Mouse (Mus musculus) cerebellum, adult 9-11 months (tissue): ENCODE measurements around the gene Camta1.
"Not testable (repeated sequence)": the region's sequence is repeated elsewhere in the genome, so short reads cannot be mapped to it uniquely, and the experiment has no call there.

Source experiments
- DNase-seq: peaks from one replicate; pipeline ENCODE4 v3.0.0; 2022

The Camta1 gene

DNA sequence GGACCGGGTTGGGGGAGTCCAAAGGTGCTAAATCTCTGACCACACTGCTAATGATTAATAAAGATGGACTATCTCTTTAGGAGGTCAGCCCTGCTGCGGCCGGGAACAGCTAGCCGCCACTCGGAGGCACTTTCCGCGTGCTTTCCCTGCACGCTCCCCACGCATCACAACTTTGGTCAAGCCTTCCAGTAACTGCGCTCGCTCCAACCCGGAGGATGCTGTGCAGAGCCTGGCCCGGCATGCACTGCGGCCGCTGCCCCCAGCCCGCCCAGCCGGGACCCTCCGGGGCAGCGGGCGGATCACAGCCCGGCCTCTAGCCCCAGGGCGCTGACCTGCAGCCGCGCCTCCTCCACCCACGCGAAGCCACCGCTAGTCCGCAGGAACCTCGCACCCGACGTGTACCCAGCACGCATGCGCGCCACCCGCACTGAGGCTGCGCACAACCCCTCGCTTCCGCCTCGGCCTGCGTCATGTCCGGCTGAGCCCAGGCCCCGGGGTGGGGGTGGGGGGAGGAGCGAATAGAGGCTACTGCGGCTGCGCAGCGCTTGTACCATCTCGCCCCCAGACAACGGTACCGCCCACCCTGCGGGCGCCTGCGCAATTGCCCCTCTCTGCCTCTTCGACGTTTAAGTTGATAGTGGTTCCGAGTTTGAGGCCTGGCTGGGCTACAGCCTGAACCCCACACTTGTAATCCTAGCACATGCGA lies 952.1 kb downstream of the Camta1 start:
- peak; percentile 99 for DNase-seq

DNA sequence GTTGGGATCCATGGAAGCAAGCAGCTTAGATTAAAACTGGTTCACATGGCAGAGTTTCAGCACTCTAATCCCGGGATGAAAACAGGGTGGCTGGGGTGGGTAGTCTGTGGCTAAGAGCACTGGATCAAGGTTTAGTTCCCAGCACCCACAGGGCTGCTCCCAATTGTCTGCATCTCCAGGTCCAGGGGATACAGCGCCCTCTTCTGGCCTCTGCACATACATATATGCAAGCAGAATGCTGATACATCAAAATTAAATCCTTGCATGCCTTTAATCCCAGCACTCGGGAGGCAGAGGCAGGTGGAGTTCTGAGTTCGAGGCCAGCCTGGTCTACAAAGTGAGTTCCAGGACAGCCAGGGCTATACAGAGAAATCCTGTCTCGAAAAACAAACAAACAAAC lies 953.2 kb downstream of the Camta1 start:
- DNase-seq = peak; percentile 57

DNA sequence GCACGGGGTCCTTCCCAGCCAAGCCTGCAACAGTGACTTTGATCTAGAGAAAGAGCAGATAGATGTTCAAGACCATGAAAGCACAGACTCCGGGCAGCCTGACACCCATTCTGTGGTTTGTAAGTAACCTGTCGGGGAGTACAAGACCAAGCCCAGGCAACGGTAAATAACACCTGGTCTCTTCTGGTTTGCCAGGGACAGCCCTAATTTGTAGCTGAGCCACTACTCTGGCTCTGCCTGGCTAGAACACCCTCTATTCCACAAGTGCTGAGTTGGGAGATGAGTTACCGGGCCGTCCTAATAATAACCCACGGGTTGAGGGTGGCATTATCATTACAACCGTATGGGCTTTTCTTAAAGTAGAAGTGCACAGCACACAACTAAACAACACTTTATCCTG lies 954.6 kb downstream of the Camta1 start:
- no peak for DNase-seq

DNA sequence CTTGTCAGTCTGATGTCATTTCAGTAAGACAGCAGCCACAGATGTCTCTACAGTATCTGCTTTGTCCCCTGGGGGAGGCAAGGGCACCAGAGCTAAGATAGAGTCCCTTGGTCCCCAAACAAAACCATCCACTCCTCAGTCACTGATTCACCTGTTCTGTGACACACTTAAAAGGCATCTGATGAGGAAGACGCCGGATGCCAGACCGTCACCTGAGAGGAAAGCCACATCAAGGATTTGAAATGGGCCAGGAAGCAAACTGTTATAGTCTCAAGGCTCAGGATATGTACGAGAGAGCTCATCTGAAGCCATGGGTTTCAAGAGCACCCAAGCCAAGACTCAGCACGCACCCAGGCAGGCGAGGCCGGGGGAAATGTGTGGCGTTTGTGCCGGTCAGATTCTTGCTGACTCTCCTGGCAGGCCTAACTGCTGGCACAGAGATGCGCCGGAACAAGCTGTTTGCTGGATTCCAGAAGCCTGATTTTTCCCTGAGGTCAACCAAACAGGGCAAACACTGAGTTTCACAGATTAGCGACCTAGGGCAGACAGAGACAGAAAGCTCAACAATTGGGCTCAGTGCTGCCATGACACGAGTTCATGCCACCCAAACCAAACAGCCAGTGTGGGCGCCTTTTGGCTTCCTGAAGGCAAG lies 958.5 kb downstream of the Camta1 start:
- no peak for DNase-seq

DNA sequence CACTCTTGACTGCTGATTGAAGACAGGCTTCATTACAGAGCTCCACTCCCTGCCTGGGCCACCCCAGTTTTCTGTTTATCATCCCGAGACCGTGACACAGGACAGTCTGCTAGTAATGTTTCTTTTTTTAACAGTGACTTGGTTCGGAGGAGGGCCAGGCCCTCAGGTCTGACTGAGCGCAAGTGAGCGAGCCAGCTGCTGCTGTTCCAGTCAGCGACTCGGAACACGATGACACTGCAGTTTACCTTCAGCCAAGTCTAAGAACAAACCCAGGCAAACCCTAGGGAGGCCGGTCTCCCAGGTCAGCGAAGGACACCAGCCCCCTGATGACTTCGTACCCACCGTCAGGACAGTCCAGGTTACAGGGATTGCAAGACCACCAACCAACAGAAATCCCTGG lies 959.6 kb downstream of the Camta1 start:
- no peak for DNase-seq

DNA sequence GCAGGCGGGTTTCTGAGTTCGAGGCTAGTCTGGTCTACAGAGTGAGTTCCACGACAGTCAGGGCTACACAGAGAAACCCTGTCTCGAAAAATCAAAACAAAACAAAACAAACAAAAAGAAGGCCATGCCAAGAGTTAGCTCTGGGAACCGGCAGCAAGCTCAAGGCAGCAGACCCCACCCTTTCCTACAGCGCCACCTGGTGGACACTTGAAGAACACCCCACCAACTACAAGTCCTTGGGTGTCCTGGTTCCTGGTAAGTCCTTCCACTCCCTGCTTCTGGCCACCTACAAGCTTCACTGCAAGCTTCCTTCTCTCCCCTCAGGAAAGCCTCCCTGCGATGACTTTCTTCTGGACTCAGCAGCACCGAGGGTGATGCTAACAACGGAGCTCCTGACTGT lies 960.0 kb downstream of the Camta1 start:
- peak; percentile 65 for DNase-seq

DNA sequence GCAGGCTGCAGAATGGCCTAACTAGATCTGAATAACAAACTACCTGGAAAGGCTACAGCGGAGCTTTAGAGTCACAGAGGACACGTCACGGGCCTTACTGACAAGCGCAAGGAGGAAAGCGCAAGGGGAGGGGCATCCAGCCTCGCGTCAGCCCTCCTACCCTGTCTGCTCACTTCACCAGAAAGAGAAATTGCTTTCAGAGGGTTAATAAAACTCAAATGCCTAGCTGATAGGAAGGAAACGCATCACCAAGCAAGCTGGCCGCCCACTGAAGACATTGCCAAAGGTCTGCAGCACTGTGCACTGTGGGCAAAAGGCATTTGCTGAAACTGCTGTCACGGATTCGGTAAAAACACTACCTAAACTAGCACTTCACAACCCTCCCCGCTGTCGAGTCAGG lies 961.2 kb downstream of the Camta1 start:
- no peak for DNase-seq

DNA sequence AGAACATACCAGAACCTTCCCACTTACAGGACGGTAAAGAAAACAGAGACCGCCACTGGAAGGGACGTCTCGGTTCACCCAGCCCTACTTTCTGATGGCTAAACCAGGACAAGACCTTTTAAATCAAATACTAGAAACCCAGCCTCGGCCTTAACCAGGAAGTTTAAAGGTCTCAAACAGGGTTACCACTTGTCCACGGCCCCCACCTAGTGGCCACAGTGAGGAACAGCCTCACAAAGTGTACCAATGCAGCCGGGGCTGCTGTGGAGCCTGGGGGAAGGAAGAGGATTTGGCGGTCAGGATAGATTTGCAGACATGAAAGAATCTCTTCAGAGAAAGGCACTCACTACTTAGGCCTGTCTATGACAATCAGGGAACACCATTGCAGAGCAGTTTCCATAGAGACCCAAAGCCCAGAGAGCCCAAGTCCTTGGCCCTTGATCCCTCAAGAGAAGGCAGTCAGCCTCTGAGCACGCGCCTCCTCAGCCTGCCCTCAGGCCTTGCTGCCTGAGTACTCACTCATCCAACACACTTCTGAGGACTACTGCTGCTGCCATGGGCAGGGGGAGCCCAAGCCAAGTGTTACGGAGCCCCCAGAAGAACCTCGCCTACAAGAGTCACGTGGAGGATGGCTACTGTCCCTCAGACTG lies 962.8 kb downstream of the Camta1 start:
- no peak for DNase-seq

DNA sequence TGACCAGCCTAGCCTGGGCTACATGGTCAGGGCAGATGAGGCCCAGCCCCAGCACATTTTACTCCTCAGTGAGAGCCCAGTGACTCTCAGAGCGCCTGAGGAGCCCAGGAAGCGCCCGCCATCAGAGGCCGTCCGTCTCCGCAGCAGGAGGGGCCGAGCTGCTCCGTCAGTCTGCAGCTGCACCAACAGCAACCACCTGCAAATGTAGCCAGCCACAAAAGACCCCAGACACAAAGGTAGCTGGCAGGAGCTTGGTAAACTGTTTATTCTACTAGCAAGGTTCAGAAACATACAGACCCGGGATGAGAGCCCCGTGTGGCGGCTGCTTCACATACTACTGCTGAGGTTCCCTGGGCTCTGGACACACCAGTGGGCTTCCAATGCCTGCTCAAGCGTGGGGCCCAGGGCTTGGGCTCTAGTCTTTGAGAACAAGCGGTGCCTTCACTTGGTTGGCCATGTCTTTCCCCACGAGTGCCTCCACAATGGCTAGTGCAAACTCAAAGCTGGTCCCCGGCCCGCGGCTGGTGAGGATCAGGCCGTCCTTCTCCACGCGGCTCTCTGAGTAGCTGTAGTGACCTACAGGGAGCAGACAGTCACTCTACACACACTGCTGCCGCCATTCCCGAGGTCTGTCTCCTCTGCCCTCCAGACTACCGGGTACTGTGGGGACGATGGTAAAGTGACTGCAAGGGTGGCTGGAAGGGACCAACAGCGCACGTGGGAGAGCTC lies 964.6 kb downstream of the Camta1 start:
- no peak for DNase-seq

DNA sequence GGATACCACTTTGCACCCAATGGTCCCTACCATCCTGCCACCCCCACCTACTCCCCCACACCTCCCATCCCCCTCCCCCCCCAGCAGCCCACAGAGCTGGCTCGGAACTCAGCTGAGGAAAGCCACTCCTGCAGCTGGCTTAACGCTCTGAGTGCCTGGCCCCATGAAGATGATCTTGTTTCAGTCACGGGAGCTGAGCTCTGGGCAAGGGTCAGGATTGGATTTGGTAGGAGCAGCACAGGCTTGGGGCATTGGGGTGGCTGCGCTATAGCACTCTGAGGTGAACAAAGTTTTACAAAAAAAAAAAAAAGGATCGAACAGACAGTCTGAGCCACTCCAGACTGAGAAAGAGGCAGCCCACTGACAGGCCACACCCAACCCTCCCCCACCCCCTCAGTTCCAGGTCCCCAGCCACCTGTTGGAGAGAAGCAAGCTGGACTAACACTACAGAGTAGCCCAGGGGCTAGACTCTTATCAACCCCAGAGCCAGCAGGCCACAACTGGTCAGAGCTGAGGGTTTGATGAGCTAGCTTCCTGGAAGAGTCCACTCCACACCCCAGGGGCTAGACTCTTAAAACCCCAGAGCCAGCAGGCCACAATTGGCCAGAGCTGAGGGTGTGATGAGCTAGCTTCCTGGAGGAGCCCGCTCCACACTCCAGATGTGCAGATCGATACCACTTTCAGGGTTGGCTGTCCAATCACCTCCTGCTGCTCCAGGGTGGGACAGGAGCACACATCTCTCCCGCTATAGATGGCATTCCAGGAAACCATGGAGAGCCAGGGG lies 966.8 kb downstream of the Camta1 start:
- no peak for DNase-seq

DNA sequence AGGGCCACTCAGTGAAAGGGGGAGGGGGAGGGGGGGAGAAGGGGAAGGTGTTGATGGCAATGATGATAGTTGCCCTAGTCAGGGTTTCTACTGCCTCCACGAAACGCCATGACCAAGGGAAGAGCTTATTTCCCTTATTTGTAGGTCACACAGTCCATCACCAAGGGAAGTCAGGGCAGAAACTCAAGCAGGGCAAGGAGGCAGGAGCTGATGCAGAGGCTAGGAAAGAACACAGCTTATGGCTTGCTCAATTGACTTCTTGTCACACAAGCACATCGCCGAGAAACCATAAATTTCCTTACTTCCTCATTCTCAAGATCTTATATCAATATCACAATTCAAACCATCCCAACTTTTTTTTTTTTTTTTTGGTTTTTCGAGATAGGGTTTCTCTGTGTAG lies 970.4 kb downstream of the Camta1 start:
- DNase-seq = no peak

DNA sequence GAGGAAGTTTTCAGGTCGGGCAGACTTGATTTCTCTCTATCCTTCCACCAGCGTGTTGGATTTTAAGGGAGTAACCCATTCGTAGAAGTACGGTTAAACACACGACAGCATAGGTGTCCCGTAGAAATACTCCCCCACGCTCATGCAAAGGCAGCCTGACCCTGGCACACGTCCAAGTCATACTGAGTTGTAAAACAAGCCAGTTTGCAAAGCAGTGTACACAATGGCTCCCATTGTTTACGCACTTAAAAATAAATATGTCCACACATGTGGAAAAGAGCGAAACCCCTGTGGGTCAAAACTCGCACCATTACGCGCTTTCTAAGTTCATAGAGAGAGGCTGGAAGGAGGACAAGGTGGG lies 971.7 kb downstream of the Camta1 start:
- DNase-seq = no peak

DNA sequence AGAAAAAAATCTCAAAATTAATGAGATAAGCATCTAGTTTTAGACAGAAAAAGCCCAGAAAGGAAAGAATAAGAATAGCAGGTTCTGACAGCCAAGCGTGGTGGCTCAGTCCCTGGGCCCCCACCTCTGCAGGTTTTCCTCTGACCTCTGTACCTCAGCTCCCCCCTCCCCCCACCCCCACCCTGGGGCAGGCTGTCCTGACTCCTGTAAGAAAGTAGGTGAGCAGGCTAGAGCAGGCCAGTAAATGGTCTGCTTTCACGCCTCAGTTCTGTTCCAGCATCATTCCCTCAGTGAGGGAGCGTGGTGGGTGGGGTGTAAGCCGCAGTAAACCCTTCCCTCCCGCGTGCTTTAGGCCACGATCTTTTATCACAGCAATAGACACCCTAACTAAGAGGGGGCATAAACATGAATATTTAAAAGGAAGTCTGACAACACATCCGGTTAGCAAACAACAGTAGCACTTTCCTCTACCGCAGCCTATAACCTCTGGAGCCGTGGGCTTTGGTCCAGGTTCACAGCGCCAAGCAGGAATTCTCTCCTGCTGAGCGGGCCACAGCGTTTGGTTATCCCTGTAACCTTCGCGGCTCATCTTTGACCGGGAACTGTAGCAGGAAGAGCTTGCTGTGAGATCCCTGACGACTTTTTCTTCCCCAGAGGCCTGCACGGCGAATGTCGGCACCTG lies 972.3 kb downstream of the Camta1 start:
- DNase-seq = no peak

DNA sequence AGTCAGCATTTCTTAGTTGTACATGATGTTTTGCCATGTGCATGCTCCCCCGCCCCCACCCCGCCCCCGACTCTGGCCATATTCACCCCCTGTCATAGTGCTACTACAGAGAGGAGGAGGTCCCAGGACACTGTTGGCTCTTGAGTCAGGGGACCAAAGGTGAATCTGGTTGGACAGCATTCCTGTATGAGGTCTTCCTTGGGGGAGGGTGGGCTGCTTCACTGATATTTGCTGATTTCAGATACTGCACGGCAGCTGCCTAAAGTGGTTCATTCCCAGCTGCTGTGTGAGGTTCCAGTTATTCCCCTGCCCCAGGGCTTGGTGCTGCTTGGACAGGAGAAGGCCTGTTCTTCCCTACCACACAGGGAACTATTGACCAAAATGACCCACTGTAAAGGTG lies 973.2 kb downstream of the Camta1 start:
- no peak for DNase-seq

DNA sequence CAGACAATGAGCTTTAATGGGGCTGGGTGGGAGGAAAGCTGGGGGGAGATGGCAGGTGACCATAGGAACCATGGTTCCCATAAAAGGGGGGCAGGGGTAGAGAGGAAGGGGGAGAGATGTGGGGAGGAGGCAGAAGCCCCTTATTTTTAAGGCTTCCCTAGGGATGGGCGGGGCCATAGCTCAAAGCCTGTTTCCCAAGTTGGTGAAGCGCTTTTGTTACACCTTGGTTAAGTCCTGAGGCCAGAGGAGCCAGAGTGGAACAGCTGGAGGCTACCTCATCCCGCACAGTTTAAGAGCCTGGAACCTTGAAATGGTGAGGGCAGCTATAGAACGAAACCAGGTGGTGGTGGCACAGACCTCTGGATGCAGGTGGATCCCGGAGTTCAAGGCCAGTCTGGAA lies 973.8 kb downstream of the Camta1 start:
- DNase-seq = no peak

DNA sequence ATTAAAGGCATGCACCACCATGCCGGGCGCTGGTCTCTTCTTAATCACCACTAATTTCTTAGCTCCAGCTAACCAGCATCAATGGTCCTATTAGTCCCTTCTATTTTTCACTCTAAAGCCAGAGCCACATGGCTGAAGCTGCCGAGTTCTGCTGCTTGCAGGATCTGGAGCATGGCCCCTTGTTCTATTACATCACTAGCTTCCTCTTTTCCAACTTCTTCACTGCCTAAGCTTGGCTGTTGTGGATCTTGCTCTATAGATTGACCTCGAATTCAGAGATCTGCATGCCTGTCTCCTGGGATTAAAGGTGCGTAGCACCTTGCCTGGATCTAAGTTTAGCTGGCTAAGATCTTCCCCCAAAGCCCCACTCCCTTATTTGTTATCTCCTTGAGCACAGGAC lies 979.0 kb downstream of the Camta1 start:
- DNase-seq = no peak

DNA sequence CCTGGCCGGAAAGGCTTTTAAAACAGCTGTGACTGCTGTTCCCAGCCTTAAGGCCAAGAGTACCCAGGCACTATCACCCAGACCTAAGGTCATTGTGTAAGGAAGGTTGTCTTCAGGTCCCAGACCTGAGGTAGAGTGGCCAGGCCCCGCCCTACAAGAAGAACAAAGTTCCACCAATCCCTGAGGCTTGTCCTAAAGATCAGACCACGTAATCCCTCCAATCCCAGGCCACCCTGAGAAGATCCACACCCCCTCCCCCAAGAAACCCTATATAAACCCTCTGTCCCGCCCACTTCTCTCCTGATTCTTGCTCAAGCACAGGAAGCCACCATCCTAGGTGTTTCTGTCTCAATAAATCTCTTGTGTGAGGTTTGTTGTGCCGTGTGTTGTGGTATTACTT lies 981.3 kb downstream of the Camta1 start:
- DNase-seq = no peak

DNA sequence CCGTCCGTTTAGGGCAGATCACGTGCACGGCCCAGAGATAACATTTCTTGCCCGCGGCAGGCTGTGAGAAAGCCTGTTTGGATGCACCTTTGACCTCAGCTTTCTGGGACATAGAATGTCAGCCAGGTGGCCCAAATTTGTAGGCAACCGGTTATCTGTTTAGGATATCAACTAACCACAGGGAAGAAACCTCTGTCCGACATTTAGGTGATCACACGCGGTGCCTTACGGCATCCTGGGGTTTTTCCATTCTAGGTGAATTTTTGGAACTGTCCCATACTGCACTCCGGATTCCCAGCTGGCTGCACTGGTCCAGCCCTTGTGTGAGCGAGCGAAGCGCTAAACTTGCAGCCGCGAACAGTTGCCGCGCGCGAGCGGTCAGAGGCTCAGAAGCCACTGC lies 982.0 kb downstream of the Camta1 start:
- DNase-seq = no peak

DNA sequence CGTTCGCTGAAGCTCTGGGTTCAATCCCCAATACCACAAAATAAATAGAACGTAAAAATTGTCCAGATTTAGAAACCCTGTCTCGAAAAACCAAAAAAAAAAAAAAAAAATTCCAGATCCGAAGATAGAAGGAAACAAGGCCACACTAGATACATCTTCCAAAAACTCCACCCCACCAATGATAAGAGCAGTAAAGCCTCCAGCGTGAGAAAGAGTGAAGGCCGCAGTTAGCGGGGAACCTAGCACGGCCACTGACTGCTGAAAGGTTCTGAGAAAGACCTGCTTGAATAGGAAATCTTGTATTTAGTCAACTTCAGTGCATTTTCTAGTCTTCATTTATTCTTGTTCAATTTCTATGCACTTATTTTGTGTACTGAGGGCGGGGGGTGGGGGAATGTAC lies 986.3 kb downstream of the Camta1 start:
- DNase-seq = no peak

DNA sequence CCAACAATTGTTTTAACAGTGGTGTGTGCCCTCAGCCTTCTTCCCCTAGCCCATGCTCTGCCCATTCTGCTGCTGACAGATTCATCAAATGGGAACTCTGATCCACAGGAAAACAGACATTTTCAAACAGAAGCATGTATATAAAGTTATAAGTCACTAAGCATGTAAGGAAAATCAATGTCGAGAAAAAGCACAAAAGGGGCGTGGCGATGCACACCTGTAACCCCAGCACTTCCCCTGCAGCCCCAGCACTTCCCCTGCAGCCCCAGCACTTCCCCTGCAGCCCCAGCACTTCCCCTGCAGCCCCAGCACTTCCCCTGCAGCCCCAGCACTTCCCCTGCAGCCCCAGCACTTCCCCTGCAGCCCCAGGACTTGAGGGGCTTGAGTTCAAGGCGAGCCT lies 987.3 kb downstream of the Camta1 start:
- DNase-seq = not testable (repeated sequence)

DNA sequence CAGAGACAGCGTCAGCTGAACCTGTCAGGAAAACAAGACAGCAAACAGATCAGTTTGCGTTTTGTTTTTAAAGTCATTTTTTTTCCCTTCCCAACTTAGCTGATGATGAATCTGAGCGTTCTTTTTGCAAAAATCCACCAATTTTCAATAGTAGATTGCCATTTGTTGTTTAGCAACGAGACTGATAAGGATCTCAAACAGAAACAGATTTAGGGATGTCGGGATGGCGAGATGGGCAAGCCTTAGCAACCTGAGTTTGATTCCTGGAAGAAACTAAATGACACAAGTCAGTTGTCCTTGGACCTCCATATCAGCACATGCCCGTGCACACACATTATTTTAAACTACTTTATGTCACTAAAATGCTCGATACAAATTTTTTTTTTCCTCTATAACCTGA lies 989.0 kb downstream of the Camta1 start:
- DNase-seq = no peak

DNA sequence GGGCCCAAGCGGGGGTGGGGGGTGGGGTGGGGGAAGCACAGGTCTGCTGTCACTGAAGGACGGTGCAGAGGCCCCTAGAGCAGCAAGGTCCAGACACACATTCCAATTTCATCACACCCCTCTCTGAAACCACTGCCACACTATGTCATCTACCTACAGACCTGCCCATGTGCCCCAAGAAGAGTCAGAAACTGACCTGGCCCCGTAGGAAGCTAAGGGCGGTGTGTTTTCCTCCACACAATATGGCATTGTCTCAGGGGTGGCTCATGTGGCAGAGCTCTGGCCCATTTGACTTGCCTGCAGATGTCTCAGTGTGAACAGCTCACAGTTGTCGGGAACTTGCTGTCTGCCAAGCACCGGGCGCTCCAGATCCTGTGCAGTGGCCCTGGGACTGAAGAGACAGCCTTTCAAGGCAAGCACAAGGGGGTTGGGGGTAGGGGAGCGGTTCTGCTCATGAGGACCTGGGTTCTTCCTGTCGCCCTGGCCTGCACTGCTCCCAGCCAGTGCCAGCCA lies 989.5 kb downstream of the Camta1 start:
- DNase-seq = peak; percentile 22
